Mouse (Mus musculus): ENCODE results near the gene Zfp324. TPM values are rescaled to one million over a fixed set of nuclear protein-coding genes. Genes with fewer than 3 reads are reported as not detected.

Zfp324 gene
- polyA plus RNA-seq, 1 experiment from 2014 or later, result 11.8 TPM

DNA sequence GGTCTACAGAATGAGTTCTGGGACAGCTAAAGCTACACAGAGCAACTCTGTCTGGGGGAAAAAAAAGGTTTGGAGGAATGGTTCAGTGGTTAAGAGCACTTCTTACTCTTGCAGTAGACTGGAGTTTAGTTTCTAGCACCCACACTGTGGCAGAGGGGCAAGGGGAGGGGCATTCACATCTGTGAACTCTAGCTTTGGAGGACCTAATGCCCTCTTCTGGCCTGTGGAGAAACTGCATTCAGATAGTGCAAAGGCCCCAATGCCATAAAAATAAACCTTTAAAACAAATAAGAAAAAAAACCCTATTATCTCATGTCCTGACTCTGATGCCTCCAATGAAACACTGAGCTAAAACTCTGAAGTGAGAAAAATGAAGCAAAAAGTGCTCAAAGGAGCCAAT, 22.1 kb upstream of the Zfp324 start:
- DNase-seq (ENCODE audit: low spot score), result no peak
- Histone ChIP-seq H3K27me3 (replicated peaks; ENCODE audit: low read depth, poor library complexity, severe bottlenecking) (no peaks in the 10 kb centered on the region), H3K27ac (replicated peaks) (no peak overlapping the region)

DNA sequence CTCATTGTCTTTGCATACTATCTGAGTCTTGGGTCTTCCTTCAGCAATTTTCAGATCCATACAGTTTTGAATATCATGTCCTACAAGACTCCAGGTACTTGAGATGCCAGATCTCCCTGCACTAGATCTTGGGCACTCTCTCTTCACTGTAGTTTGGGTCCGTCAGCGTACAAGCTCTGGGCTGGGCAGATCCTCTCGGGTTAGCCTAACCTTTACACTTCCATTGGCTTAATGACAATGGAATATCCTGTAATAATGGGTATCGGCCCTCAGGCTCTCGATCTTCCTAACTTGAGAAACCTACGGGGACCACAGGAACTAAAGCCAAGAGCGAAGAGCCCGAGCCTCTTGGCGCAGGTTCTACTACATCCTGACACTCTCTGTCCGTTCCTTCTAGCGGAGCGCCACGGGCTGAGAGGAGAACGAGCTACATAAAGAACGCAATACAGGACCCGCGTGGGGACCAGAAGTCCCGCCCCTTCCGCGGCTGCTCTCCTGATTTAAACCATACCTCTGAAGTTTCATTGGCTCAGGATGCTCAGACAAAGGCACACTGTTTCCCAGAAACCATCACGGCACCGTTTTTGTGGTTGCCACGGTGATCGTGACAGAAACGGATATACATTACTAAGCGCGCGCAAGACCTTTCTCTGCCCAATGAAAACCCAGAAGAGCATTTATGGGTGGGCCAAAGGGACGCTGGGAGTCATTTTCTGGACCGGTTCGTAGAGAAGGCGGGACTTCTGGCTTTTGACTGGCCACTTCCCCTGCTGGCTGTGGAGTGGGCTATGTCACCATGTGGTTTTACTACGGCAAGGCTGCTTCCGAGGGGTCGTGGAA, 16.4 kb upstream of the Zfp324 start:
- Histone ChIP-seq H3K27me3 (replicated peaks; ENCODE audit: low read depth, poor library complexity, severe bottlenecking) (no peaks in the 10 kb centered on the region), H3K4me1 (peaks cover 11% of the 10 kb centered on the region), H3K27ac (replicated peaks) (peak overlapping the region; percentile 94), H3K4me3 (peak overlapping the region; percentile 62), H3K9me3 (peaks cover 6% of the 10 kb centered on the region; the same call in 1 of the 2 replicates), H3K36me3 (replicated peaks) (no peaks in the 10 kb centered on the region)
- WGBS, result 10% methylated on average over 35 of the region's 35 CpGs
- peak; percentile 94 for DNase-seq (ENCODE audit: low spot score)

More for the DNA sequence above, 22.1 kb upstream of the Zfp324 start:
- Histone ChIP-seq H3K4me1 (no peaks in the 10 kb centered on the region), H3K4me3 (no peak overlapping the region), H3K9me3 (peaks cover 3% of the 10 kb centered on the region; the same call in 1 of the 2 replicates), H3K36me3 (replicated peaks) (no peaks in the 10 kb centered on the region)

GRCm38 (mm10) chr7:12949872-12950229, 15.8 kb upstream of the Zfp324 start:
- H3K27me3 ChIP-seq (replicated peaks; ENCODE audit: low read depth, poor library complexity, severe bottlenecking), result no peaks in the 10 kb centered on the region
- H3K4me1 ChIP-seq, result peaks cover 11% of the 10 kb centered on the region
- no peaks in the 10 kb centered on the region for H3K36me3 ChIP-seq (replicated peaks)
- peak overlapping the region; percentile 62 for H3K4me3 ChIP-seq
- no peak for DNase-seq (ENCODE audit: low spot score)
- 7% methylated on average over 16 of the region's 16 CpGs for WGBS
- H3K27ac ChIP-seq (replicated peaks), result peak overlapping the region; percentile 94
- peaks cover 6% of the 10 kb centered on the region; the same call in 1 of the 2 replicates for H3K9me3 ChIP-seq

DNA sequence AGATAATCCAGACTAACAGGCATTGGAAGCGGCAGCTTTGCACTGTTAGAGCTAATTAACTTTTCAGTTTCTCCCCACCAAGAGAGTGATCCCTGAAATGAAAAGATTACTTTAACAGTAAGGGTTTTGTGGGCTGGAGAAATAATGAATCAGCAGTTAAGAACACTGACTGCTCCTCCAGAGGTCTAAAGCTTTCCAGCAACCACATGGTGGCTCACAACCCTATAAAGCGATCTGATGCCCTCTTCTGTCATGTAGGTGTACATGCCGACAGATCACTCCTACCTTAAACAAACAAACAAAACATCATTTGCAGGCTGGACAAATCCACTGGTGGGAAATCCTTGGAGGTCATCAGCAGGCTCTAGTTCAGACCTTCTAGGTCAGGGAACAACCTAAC, 10.7 kb upstream of the Zfp324 start:
- Histone ChIP-seq H3K27me3 (replicated peaks; ENCODE audit: low read depth, poor library complexity, severe bottlenecking) (no peaks in the 10 kb centered on the region), H3K27ac (replicated peaks) (no peak overlapping the region), H3K4me3 (no peak overlapping the region), H3K36me3 (replicated peaks) (no peaks in the 10 kb centered on the region), H3K9me3 (no peaks in the 10 kb centered on the region), H3K4me1 (peaks cover 9% of the 10 kb centered on the region)
- DNase-seq (ENCODE audit: low spot score), result no peak
- WGBS, result 68% methylated on average over 3 of the region's 3 CpGs

DNA sequence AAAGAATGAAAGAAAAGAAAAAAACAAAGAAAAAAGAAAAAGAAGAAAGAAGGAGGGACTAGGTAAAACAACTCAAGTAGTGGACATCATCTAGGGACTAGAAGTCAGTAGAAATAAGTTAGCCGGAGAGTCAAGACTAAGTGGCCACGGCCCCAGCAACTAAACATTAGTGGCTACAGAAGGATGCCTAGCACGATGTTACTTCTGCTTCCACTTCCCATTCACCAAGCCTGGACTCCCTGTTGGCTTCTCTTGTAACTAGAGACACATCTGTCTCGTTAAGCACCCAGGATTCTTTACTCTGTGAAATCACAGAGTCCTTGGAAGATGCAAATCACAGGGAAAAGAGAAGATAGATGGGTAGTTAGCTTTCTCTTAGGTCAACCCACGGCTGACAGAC, 8.1 kb upstream of the Zfp324 start:
- no peak overlapping the region for H3K4me3 ChIP-seq
- H3K27ac ChIP-seq (replicated peaks), result no peak overlapping the region
- no peak for DNase-seq (ENCODE audit: low spot score)
- 78% methylated on average over 5 of the region's 5 CpGs for WGBS
- no peaks in the 10 kb centered on the region for H3K9me3 ChIP-seq
- no peaks in the 10 kb centered on the region for H3K36me3 ChIP-seq (replicated peaks)
- no peaks in the 10 kb centered on the region for H3K27me3 ChIP-seq (replicated peaks; ENCODE audit: low read depth, poor library complexity, severe bottlenecking)
- H3K4me1 ChIP-seq, result peaks cover 5% of the 10 kb centered on the region

GRCm38 (mm10) chr7:12958948-12959347, 6.7 kb upstream of the Zfp324 start:
- Histone ChIP-seq H3K9me3 (no peaks in the 10 kb centered on the region), H3K4me1 (peaks cover 5% of the 10 kb centered on the region), H3K27ac (replicated peaks) (no peak overlapping the region), H3K36me3 (replicated peaks) (no peaks in the 10 kb centered on the region), H3K27me3 (replicated peaks; ENCODE audit: low read depth, poor library complexity, severe bottlenecking) (no peaks in the 10 kb centered on the region), H3K4me3 (no peak overlapping the region)
- 85% methylated on average over 4 of the region's 4 CpGs for WGBS
- DNase-seq (ENCODE audit: low spot score), result no peak

GRCm38 (mm10) chr7:12959718-12960117, 5.9 kb upstream of the Zfp324 start:
- H3K36me3 ChIP-seq (replicated peaks), result no peaks in the 10 kb centered on the region
- no peak for DNase-seq (ENCODE audit: low spot score)
- no peak overlapping the region for H3K27ac ChIP-seq (replicated peaks)
- H3K27me3 ChIP-seq (replicated peaks; ENCODE audit: low read depth, poor library complexity, severe bottlenecking), result no peaks in the 10 kb centered on the region
- peaks cover 6% of the 10 kb centered on the region for H3K4me1 ChIP-seq
- H3K4me3 ChIP-seq, result no peak overlapping the region
- H3K9me3 ChIP-seq, result no peaks in the 10 kb centered on the region
- 18% methylated on average over 4 of the region's 4 CpGs for WGBS

- peaks cover 18% of the 10 kb centered on the region for H3K4me1 ChIP-seq
- H3K4me3 ChIP-seq, result peak overlapping the region; percentile 54
- no peaks in the 10 kb centered on the region for H3K36me3 ChIP-seq (replicated peaks)
- no peaks in the 10 kb centered on the region for H3K9me3 ChIP-seq
- WGBS, result 3% methylated on average over 29 of the region's 29 CpGs
- peak; percentile 72 for DNase-seq (ENCODE audit: low spot score)
- peak overlapping the region; percentile 77 for H3K27ac ChIP-seq (replicated peaks)
- H3K27me3 ChIP-seq (replicated peaks; ENCODE audit: low read depth, poor library complexity, severe bottlenecking), result no peaks in the 10 kb centered on the region
These were observed 4.0 kb upstream of the Zfp324 start for GRCm38 (mm10) chr7:12961511-12962141.

- Histone ChIP-seq H3K36me3 (replicated peaks) (peaks cover 28% of the 10 kb centered on the region), H3K27me3 (replicated peaks; ENCODE audit: low read depth, poor library complexity, severe bottlenecking) (no peaks in the 10 kb centered on the region), H3K27ac (replicated peaks) (peak overlapping the region; percentile 93), H3K4me3 (peak overlapping the region; percentile 95), H3K9me3 (no peaks in the 10 kb centered on the region), H3K4me1 (peaks cover 22% of the 10 kb centered on the region)
- peak; percentile 75 for DNase-seq (ENCODE audit: low spot score)
- 1% methylated on average over 29 of the region's 29 CpGs for WGBS
These were observed 637 bp downstream of the Zfp324 start for GRCm38 (mm10) chr7:12966104-12966845.

DNA sequence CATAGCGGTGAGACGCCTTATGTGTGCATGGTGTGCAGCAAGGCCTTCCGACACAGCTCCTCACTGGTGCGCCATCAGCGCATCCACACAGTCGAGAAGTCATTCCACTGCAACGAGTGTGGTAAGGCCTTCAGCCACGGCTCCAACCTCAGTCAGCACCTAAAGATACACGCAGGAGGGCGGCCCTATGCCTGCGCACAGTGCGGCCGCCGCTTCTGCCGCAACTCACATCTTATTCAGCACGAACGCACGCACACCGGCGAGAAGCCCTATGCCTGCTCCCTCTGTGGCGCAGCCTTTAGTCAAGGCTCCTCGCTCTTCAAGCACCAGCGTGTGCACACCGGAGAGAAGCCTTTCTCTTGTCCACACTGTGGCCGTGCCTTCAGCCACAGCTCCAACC, 5.3 kb downstream of the Zfp324 start:
- WGBS, result 95% methylated on average over 25 of the region's 25 CpGs
- Histone ChIP-seq H3K27me3 (replicated peaks; ENCODE audit: low read depth, poor library complexity, severe bottlenecking) (no peaks in the 10 kb centered on the region), H3K4me3 (no peak overlapping the region), H3K36me3 (replicated peaks) (peaks cover 50% of the 10 kb centered on the region), H3K4me1 (peaks cover 13% of the 10 kb centered on the region), H3K9me3 (no peaks in the 10 kb centered on the region), H3K27ac (replicated peaks) (no peak overlapping the region)
- no peak for DNase-seq (ENCODE audit: low spot score)

- under 1% methylated on average over 49 of the region's 49 CpGs for WGBS
- no peaks in the 10 kb centered on the region for H3K9me3 ChIP-seq
- H3K4me3 ChIP-seq, result peak within 1 kb of the TSS; percentile 63
- peaks cover 20% of the 10 kb centered on the region for H3K4me1 ChIP-seq
- peak within 1 kb of the TSS; percentile 90 for H3K27ac ChIP-seq (replicated peaks)
- H3K27me3 ChIP-seq (replicated peaks; ENCODE audit: low read depth, poor library complexity, severe bottlenecking), result no peaks in the 10 kb centered on the region
- peak; percentile 99 for DNase-seq (ENCODE audit: low spot score)
- H3K36me3 ChIP-seq (replicated peaks), result peaks cover 28% of the 10 kb centered on the region
These were observed 12.2 kb downstream of the Zfp324 start, which contains the start of gene Zfp446 for GRCm38 (mm10) chr7:12977682-12978389. Gene Zfp446, plus strand, starts transcription at chr7:12977848.
